Mouse (Mus musculus) common myeloid progenitor, adult 5-6 weeks (primary cell): ENCODE measurements at regions not wholly inside any gene's neighbourhood (a gene's known extent, or its start where the extent isn't known, plus 50 kb on each side); places are given as distances from the start of the nearest gene placed in this dataset.
"Not testable (repeated sequence)": the region's sequence is repeated elsewhere in the genome, so short reads cannot be mapped to it uniquely, and the experiment has no call there.

Source experiments
- ATAC-seq: replicated peaks from 2 replicates; pipeline ENCODE4 v1.8.0; 2016; ENCODE audit warnings: low read depth, mild to moderate bottlenecking, moderate TSS enrichment, inconsistent platforms; ENCODE audit not compliant: poor library complexity, severe bottlenecking

DNA sequence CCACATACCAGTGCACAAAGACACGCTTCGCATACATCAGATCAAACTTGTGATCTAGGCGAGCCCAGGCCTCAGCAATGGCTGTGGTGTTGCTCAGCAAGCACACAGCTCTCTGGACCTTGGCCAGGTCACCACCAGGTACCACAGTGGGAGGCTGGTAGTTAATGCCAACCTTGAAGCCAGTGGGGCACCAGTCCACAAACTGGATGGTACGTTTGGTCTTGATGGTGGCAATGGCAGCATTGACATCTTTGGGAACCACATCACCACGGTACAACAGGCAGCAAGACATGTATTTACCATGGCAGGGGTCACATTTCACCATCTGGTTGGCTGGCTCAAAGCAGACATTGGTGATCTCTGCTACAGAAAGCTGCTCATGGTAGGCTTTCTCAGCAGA is 214.2 kb upstream of the G2e3 start:
- not testable (repeated sequence) for ATAC-seq

DNA sequence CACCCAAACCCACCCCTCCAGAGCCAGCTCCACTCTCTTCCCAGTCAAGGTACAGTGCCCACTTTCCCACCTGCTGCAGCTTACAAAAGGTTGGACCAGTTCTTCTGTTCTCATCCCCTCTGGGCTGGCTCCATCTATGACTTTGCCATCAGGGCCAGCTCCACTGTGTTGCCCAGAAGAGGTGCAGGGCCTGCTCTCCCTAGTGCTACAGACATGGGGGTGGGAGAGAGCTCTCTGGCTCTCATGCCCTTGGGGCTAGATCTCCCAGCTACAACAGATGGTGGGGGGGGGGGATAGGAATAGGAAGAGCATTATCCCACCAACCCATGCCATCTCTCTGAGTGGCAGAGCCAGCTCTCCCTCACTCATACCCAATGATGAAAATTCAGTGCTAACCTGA is 219.6 kb upstream of the G2e3 start:
- no peak for ATAC-seq

DNA sequence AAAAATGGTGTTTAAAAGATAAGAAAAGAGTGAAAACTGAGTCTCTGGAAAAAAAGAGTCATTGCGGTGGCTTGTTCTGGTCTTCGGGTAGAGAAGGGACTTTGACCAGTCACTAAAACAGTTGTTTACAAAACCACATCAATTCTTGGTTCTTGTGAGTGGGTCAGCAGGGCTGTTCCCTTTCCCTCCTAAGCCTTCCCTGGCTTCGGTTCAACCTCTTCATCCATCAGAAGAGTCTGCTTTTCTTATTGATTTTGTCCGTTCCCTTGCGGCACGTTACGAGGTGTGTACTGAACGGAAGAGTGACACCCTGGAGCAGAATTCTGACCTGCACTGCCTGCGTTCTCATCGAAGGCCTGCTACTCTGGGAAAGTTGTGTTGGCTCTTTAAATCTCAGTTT is 229.1 kb upstream of the G2e3 start:
- no peak for ATAC-seq

DNA sequence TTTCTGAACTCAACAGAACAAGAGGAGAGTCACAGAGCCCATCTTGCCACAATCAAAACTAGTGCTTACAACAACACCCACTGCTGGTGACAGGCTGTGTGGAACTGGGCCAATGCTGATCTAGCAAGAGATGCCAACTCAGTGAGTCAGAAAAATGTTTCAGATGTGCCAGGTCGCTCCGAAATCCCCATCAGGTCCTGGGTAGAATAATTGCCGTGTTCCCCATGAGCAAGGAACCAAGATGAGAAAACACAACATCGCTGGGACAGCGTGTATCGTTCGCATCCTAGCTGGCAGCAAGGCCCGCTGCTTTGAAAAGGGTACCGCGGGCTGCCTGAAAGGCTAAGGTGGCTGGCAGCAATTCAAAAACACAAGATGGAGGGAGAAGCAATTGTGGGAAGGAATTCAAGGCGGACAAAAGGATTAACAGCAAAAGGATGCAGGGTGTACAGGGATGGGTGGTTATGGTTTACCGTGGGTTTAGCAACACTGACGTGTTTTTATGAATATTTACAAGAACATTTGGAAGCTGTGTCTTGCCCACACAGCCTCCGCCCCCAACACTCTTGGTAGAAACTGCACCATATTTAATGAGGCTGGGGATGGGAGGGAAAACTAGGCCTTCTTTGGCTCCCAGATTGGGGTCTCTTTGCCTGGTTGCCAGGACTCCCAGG is 229.7 kb upstream of the G2e3 start:
- no peak for ATAC-seq

DNA sequence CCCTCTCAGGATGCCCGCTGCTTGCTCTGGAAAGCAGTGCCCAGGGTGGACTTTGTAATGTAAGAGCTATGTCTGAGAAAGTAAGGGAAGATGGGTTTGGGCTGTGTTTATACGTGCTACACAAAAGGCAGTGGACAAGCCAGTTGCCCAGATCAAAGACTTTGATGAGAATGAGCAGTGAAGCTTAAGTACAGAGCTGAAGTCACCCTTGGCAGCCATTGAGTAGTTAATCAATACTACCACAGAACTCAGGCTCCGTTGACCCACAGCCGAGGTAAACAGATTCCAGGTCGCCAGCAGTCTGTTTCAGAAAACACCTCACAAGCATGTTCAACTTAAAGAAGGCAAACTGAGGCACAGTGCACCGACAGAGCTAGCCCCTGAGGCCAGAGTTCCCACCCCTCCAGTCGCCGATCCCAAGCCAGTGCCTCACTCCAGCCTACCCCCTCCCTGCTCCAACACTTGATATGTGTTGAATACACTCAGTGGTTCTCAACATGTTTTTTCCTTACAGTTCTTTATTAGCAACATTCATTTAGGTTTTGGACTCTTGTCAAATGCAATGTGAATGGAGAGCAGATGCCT is 230.3 kb upstream of the G2e3 start:
- no peak for ATAC-seq

DNA sequence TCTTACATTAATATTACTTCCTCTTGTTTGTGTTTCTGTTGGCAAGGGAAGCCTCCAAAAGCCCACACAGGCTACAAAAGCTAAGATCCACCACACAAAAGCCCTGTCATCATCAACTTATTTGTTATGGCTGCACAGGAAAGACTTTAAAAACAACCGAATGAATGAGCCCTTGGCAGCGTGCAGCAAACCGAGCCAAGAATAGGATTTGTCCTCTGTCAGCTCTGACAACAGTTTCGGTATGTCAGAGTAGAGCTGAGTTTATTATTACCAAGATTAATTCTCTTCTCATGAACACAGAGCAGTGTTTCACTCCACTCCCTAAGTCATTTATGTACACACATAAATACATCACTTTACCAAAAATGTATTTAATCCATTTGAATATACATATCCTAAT is 236.1 kb upstream of the G2e3 start:
- no peak for ATAC-seq

DNA sequence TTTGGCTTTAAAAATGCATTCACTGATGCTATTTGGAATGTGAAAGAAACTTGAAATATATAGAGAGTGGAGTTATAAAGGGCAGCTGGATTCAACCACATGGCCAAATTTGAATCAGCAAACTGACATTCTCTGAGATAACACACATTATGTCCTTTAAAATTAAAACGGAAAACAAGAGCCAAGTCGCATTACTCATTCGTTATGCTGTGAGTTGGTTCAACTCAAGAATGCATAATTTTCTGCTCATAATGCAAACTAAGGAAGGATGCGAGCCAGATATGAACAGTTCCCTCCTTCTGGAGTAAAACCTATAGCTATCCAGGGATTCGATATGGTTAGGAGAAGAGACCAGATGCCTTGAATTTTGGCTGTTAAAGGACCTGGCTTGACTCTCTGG is 239.8 kb upstream of the G2e3 start:
- no peak for ATAC-seq

DNA sequence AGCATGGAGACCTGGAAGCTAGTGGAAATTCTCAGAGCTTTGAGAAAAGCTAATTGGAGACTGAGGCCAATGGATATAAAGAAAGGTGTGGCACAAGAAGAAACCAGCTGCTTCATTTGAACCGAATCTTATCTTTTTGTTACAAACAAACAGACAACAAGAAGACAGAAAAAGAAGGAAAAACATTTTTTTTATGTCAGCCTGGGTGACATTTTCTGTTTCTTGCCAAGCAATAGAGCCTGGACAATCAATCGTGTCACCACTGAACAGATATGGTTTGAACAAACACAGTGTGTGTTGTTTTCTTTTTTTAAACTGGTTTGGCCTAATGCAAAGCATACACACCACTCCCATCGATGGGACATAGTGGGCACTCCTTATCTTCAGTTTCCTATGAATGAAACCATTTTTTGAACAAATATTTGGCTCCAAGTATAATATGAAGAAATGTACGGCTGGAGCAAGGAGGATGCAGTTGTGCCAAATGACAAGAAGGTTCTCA is 244.3 kb upstream of the G2e3 start:
- ATAC-seq: no peak

DNA sequence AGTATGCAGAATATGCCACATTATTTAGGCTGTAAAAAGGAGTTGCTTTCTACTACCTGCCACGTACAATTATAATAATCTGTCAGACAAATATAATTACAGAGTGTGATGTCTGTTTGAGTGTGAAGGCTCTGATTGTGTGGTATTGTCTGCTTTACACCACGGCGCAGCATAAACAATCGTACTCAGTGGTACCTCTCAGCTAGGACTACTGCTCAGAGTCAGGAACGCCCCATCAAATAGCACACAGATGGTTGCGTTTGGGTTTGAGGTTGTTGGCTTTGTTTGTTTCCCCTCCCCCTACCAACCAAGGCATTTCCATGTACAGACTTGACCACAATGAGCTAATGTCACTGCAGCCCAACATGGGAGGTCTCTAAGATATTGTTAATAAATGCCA is 246.2 kb upstream of the G2e3 start:
- ATAC-seq: no peak

DNA sequence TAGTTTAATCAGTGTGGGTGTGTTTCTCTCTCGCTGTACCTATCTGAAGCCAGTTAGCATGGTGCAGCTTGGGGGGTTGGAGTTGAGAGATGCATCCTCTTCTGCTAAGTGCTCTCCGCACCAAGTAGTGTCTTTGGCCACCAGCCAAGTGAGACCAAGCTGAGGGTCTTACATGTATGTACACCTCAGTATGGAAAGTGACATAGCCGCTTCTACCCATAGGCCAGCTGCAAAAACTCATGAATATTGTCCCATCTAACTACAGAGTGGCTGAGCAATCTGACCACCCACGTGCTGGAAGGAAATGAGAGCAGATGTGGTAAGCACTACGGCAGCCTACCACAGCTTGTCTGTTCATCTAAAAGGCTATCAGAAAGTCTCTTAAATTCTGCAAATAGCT is 247.0 kb upstream of the G2e3 start:
- ATAC-seq: no peak

DNA sequence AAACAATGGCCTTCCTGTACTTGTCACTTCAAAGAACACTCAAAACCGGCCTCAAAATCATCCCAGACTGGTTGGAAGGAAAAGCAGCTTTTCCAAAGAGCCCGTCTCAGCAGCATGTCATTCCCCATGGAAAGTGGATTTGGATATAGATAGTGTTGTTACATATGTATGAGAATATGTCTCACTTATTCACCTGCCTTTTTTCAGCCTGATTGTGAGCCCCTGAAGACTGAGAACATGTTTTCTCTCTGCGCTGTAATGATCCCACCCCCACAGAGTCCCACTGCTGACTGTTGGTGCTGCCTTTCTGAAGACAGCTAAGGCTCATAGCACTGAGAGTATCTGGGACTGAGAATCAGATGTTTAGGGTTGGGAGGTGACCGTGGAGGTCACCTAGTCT is 251.9 kb upstream of the G2e3 start:
- ATAC-seq: no peak

DNA sequence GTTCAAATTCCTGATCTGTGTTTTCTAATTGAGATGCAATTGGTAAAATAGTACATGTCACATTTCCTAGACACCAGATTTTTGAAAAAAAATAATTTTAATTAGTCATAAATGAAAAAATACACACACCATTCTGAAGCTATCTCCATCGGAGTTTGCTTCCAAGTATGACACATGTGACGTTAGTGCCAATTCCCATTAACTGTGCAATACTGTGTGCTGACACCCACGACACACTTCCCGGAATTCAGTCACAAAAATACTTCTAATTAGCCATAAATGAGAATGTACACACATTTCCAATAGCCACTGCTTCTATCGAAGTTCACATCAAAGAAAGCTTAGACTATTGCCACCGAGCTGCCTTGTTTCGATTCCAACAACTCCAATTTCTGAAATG is 258.5 kb upstream of the G2e3 start:
- no peak for ATAC-seq

DNA sequence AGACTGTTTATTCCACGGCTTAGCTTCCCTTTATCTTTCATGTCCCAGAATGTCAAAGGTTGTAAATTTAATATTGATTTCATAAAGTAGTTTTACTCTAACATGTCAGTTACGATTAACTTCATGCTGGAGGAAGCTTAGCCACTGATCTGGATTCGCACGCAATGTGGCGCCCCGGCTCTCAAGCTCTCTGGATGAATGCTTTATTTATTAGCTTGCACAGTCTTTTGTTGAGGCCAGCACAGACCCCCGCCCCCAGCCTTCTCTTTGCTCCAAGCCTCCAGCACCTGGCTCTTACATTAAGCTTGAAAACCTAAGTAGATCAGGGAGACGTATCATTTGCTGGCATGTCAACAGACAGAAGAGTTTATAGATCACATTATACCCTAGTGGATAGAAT is 266.1 kb upstream of the G2e3 start:
- ATAC-seq: no peak

DNA sequence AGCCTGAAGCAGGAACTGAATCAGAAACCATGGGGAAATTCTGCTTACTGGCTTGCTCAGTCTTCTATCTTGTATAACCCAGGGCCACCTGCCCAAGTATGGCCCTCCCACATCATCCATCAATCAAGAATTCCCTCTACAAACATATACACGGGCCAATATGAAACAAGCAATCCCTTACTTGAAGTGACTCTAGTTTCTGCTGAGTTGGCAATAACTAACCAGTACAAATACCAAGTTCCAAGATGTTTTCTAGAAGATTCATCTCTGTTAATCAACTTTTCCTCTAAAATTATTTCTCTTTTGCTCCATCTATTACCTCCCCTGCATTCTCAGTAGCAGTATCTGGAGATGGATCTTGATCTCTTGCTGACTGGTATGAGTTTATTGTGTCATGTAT is 274.4 kb upstream of the G2e3 start:
- no peak for ATAC-seq

DNA sequence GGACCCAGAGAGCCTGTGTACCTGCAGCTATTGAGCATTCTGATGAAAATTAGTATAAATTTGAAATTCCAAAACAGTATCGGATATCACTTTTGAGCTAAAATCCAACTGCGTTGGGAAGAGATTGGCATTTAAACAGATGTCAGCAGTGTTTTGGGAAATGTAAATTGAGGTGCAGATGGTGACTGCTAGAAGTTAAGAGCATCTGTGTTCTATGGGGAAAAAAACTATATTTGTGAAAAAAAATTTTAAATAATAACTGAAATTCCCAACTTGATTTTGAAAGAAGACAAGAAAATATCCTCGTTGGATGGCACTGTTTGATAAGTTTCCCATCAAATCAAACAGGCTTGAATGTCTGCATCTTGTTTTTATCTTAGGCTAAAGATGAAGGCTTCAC is 286.9 kb upstream of the G2e3 start:
- no peak for ATAC-seq

DNA sequence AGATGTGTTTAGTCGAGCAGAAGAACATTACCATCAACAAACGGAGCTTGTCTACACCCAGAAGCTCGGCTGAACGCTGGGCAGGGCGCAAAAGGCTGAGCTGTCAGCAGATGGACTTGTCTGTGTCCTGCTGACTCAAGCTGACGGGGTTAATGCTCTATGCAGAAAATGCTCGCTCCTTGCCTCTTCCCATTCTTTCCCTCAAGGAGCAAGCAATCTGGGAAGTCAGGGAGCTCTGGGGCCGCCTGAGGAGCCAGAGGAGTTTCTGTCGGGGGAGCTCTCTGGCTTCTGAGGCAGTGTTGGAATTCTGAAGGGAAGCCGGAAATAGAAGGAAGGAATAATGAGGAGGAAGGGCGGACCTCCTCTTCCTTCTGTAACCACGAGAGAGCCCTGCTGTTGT is 289.3 kb upstream of the G2e3 start:
- no peak for ATAC-seq

DNA sequence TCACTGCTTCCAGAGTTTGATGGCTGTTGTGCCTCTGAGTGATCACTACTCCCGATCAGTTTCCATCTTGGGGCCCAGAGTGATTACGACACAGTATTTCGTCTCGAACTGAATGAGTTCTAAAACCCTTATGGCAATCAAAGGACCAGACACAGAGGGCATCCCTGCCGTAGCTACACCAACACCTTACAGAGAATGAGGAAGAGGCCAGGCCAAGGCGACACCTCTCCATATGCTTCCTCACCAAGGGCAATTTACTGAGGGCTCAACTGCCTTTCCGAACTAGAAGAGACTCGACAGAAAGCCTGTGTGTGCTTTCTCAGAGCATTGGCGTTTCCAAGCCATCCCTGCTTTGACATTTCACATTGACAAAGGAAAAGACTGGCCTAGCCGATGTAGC is 289.8 kb upstream of the G2e3 start:
- no peak for ATAC-seq

DNA sequence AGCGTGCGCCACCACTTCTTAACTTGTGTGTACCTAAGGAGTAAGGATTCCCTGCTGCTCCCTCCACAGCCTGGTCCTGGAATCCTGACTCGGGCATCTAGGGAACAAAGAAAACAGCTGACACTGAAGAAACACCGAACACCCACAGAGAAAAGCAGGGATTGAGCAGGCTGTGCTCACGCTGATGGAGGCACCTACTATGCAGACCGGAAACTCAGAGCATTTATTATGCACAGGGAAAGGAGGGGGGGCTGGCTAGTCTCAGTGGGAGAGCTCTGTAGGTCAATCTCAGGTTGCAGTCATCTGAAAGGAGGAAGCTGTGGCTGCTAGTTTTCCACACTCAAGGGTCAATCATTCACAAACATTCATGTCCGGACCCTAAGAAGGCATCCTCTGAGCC is 300.7 kb upstream of the G2e3 start:
- no peak for ATAC-seq

DNA sequence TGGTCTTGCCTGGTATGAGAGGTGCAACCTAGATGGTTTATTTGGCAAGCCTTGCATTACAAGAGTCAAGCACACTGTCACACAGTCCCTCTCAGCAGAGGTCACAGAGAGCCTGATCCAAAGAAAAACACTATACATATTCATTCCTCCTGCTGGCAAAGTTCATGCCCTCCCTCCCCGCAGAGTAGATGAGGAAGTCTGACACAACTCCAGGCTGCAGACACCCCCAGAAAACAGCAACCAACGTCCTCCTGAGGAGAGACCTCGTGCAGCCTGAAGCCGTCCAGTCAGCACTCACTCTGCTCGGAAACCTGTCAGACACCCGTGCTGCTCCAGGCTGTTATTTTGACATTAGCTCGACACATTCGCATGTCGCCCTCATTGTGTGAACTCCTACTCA is 302.4 kb upstream of the G2e3 start:
- ATAC-seq: no peak

DNA sequence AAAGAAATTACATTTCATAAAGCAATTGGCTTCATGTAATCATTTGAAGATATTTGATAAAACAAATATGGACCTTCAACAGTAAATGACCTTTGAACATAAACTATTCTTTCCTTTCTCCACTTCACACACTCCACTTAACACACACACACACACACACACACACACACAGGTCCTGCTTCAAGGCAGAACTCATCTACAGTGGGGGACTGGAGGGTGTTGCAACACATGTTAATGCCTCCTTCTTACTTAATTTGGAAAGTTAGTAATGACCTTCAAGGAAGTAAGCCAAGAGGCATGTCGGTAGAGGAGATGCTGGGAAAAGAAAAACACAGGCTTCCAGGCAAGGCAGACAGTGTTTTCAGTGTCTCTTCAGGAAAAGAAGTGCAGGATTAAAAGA is 302.8 kb upstream of the G2e3 start:
- ATAC-seq: no peak

DNA sequence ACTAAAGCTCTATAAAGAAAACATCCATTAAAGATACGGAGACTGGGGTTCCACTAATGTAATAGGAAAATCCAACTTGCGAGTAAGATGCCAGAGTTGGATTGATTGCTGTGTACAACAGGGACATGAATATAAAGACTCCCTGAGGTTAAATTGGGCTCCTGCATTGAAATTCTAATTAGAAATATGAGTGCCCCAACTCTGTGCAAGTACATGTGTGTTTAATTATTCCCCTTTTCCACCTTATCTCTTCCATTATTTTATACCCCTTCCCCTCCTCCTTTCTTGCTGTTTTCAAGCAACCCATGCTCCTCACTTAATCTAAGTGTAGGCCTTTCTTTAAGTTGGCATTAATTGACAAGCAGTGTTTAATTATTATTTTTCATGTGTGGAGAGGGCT is 315.7 kb upstream of the G2e3 start:
- no peak for ATAC-seq

DNA sequence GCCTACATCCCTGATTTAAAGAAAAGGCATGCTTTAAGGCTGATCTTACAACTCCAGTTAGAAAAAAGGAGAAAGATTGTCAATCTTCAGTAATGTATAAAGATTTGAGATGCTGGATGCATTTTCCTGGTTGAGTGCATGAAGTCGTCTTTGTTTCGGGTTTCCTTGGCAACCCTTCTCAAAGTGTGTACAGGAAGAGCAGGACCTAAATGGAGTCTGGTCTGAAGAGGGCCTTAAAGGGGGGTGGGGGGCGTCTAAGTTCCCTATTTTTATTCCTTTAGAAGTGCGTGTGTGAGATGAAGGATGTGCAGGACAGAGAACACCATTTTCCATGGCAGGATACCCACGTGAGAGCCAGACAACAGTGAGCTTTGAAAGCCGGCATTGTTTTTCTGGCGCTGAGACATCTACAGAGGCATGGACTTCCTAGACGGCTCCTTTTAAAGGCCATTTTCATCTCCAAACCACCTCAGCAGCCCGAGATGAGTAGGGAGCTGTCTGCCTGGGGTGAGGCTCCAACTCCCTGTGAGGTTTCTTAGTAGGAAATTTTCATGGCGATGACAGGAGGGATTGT is 319.2 kb upstream of the G2e3 start:
- ATAC-seq: no peak
